Mouse (Mus musculus) CH12.LX (cell line): ENCODE measurements at regions not wholly inside any gene's neighbourhood (a gene's known extent, or its start where the extent isn't known, plus 50 kb on each side); places are given as distances from the start of the nearest gene placed in this dataset.

Experiments used
- BHLHE40 ChIP-seq: IDR thresholded peaks from 2 replicates; pipeline ENCODE4 v1.6.1; 2011; ENCODE audit warnings: mild to moderate bottlenecking, low read depth, low read length, improper control_type of control experiment
- CHD2 ChIP-seq: IDR thresholded peaks from 2 replicates; pipeline ENCODE4 v1.6.1; 2011; ENCODE audit warnings: low read length, improper control_type of control experiment
- CTCF ChIP-seq, 2 experiments: IDR thresholded peaks in 1 of 2; conservative IDR thresholded peaks in 1 of 2; 2 replicates each; pipeline ENCODE4 v1.5.1; 2011 to 2012; ENCODE audit warnings: low read depth in 2 of 2, low read length in 2 of 2, improper control_type of control experiment in 1 of 2, inconsistent platforms in 1 of 2, mild to moderate bottlenecking in 1 of 2, moderate library complexity in 1 of 2
- E2F4 ChIP-seq: IDR thresholded peaks from 2 replicates; pipeline ENCODE4 v1.6.1; 2011; ENCODE audit warnings: low read depth, low read length, improper control_type of control experiment; ENCODE audit not compliant: insufficient replicate concordance
- EP300 ChIP-seq: IDR thresholded peaks from 2 replicates; pipeline ENCODE4 v1.6.1; 2011; ENCODE audit warnings: low read length, improper control_type of control experiment
- ETS1 ChIP-seq: conservative IDR thresholded peaks from 2 replicates; pipeline ENCODE4 v1.6.1; 2012; ENCODE audit warnings: low read depth, mild to moderate bottlenecking, inconsistent platforms, low read length, improper control_type of control experiment, moderate library complexity
- HCFC1 ChIP-seq: IDR thresholded peaks from 2 replicates; pipeline ENCODE4 v1.6.1; 2012; ENCODE audit warnings: low read depth, mild to moderate bottlenecking, inconsistent platforms, low read length, improper control_type of control experiment
- MXI1 ChIP-seq: IDR thresholded peaks from 2 replicates; pipeline ENCODE4 v1.6.1; 2011; ENCODE audit warnings: mild to moderate bottlenecking, low read depth, low read length, improper control_type of control experiment
- POLR2A ChIP-seq: IDR thresholded peaks from 2 replicates; pipeline ENCODE4 v1.6.1; 2011; ENCODE audit warnings: low read depth, mild to moderate bottlenecking, improper control_type of control experiment, low read length
- POLR2AphosphoS2 ChIP-seq: IDR thresholded peaks from 2 replicates; pipeline ENCODE4 v1.6.1; 2011; ENCODE audit warnings: low read depth, low read length, improper control_type of control experiment
- RCOR1 ChIP-seq: conservative IDR thresholded peaks from 2 replicates; pipeline ENCODE4 v1.6.1; 2012; ENCODE audit warnings: low read depth, mild to moderate bottlenecking, inconsistent platforms, low read length, improper control_type of control experiment
- SIN3A ChIP-seq: IDR thresholded peaks from 2 replicates; pipeline ENCODE4 v1.6.1; 2012; ENCODE audit warnings: low read length, improper control_type of control experiment, inconsistent platforms
- UBTF ChIP-seq: IDR thresholded peaks from 2 replicates; pipeline ENCODE4 v1.6.1; 2012; ENCODE audit warnings: low read depth, mild to moderate bottlenecking, inconsistent platforms, low read length, improper control_type of control experiment, moderate library complexity

DNA sequence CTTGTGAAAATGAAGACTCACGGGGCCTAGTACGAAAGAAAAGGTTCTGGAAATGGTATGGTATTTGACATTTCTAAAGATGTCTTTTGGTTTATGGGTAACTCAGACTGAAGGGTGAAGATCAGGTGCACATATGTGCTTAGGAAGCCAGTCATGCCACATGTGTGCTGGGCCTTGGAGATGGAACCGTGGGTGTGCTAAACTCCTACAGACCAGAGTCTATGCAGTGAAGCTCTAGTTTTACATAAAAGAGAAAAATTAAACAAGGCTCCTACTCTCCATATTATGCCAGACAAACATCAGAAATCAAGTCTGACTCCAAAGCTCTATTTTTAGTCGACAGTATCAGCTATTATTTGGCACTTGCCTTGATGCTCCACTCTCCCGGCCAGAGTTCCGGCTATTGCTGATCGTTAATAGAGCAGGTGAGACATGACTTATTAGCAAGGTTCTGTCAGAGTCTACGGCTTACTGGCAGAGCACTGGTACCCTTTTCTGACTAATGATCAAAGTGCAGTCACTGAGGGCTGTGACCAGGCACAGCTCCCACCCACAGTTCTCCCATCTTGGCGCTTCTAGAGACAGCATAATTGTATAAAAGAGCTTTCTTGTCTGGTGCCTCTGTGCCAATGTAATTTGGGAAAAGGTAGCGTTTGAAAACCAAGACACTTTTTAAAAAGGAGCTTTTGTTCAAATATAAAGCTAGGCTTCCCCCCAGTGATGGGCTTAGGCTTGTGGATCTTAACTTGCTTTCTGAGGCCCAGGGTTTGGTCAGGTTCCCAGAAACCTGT lies 119.2 kb upstream of the Ccdc122 start:
- TF ChIP-seq CTCF (conservative IDR thresholded peaks at IDR 0.05 in 1 of 2, IDR thresholded peaks at IDR 0.05 in 1 of 2; ENCODE audit: low read depth in 2 of 2, low read length in 2 of 2) (no peak), POLR2A (no peak), UBTF (no peak), SIN3A (no peak), CHD2 (no peak), E2F4 (no peak), POLR2AphosphoS2 (no peak), MXI1 (no peak), HCFC1 (no peak), RCOR1 (no peak), BHLHE40 (no peak), ETS1 (no peak), EP300 (no peak)
